Mouse (Mus musculus) hindbrain, embryonic 11.5 days (tissue): ENCODE results near the gene Ap4m1. TPM values are rescaled to one million over a fixed set of nuclear protein-coding genes. Genes with fewer than 3 reads are reported as not detected.

Source experiments
- microRNA counts: library from miRNA; unstranded; fragments of <30 nt; microRNA quantifications from one replicate; lab custom pipeline; 2015
- polyA plus RNA-seq: library from polyadenylated mRNA; unstranded; fragments of >200 nt; fragmentation: Nextera tagmentation; extraction: Ambion mirVana; gene quantifications from 2 replicates; pipeline ENCODE4 v1.2.1, GENCODE M21; 2014

Gene Ap4m1
- polyA plus RNA-seq, 1 experiment from 2014 or later: 19.9 TPM

MicroRNAs encoded within 50 kb of the gene (microRNA counts, 519-probe panel; counts per million panel counts)
- microRNA mmu-miR-106b (lab: Ali Mortazavi, UCI): 6,142 counts per million, percentile 87 among the panel's probes with 10 or more counts
- microRNA mmu-miR-25 (lab: Ali Mortazavi, UCI): 6,865 counts per million, percentile 96 among the panel's probes with 10 or more counts
- microRNA mmu-miR-93 (lab: Ali Mortazavi, UCI): 6,191 counts per million, percentile 87 among the panel's probes with 10 or more counts

Other genes starting within 250 kb of the Ap4m1 start
- 0.17 and 0.23 TPM in 2 replicates for gene Gjc3, start 208.9 kb upstream of the Ap4m1 start, polyA plus RNA-seq
- gene Azgp1, start 190.5 kb upstream of the Ap4m1 start, polyA plus RNA-seq: not detected in 2 replicates
- gene Smok3a, start 150.7 kb upstream of the Ap4m1 start, polyA plus RNA-seq: not detected in 2 replicates
- gene Smok3b, start 150.6 kb upstream of the Ap4m1 start, polyA plus RNA-seq: not detected in 2 replicates
- not detected in 2 replicates for gene Smok3c, start 118.8 kb upstream of the Ap4m1 start, polyA plus RNA-seq
- gene Zkscan1, start 86.9 kb upstream of the Ap4m1 start, polyA plus RNA-seq: 32.5 and 39.4 TPM in 2 replicates
- gene Zscan21, start 55.1 kb upstream of the Ap4m1 start, polyA plus RNA-seq: 110 and 124 TPM in 2 replicates
- gene Zfp113, start 16.3 kb upstream of the Ap4m1 start, polyA plus RNA-seq: 28.9 and 33.4 TPM in 2 replicates
- 261 and 292 TPM in 2 replicates for gene Cops6, start 10.9 kb upstream of the Ap4m1 start, polyA plus RNA-seq
- gene Mcm7, start 420 bp downstream of the Ap4m1 start, polyA plus RNA-seq: 220 and 253 TPM in 2 replicates
- gene Taf6, start 15.4 kb downstream of the Ap4m1 start, polyA plus RNA-seq: 106 and 110 TPM in 2 replicates
- 52.4 and 56.4 TPM in 2 replicates for gene Cnpy4, start 15.5 kb downstream of the Ap4m1 start, polyA plus RNA-seq
- gene Mblac1, start 22.3 kb downstream of the Ap4m1 start, polyA plus RNA-seq: 8.6 and 12.0 TPM in 2 replicates
- not detected in 2 replicates for gene Nxpe5, start 53.9 kb downstream of the Ap4m1 start, polyA plus RNA-seq
- 51.0 and 54.4 TPM in 2 replicates for gene Lamtor4, start 83.5 kb downstream of the Ap4m1 start, polyA plus RNA-seq
- 7.0 and 7.1 TPM in 2 replicates for gene BC037034, start 92.0 kb downstream of the Ap4m1 start, polyA plus RNA-seq
- 4.6 and 6.1 TPM in 2 replicates for gene Gal3st4, start 100.8 kb downstream of the Ap4m1 start, polyA plus RNA-seq
- 0.06 TPM in 2 replicates for gene Gm43720, start 108.0 kb downstream of the Ap4m1 start, polyA plus RNA-seq
- gene Gpc2, start 108.0 kb downstream of the Ap4m1 start, polyA plus RNA-seq: 20.8 and 23.9 TPM in 2 replicates
- gene Stag3, start 108.2 kb downstream of the Ap4m1 start, polyA plus RNA-seq: 3.0 and 3.5 TPM in 2 replicates
- 0.14 TPM in 1 of 2 replicates, not detected in the other for gene Pvrig, start 170.0 kb downstream of the Ap4m1 start, polyA plus RNA-seq